Comparison of ENCODE assay signal across 8 mouse cellular contexts in genomic region chr5:96921037-96921436, GRCm38 (mm10).
A peak's percentile ranks its signal among the peaks of the same experiment; 100 is the strongest.
DNase-seq lines count a peak whose midpoint lies in the region; ATAC-seq and TF ChIP-seq lines count a peak whose summit lies in the region.
"Had no signal": no experiment of that assay in that cellular context is flagged by ENCODE, and none has a peak within 500 bp of the region (broad histone marks: within the 10 kb centered on the region; RNA-seq: fewer than 3 reads in every experiment).

No protein-coding gene starts in this region.

- ATAC-seq in lung, embryonic 15.5 days (ENCODE audit: borderline replicate concordance, extremely low read depth, low FRiP score, low TSS enrichment) = peak; percentile 47; the same call in 1 of the 2 replicates
- no peak for ATAC-seq in heart, postnatal 0 days (ENCODE audit: insufficient read depth, low read depth)

- no peak for TF ChIP-seq CTCF in heart, postnatal 0 days (IDR thresholded peaks at IDR 0.05; ENCODE audit: low read depth)

- no peaks in the 10 kb centered on the region for H3K9me3 ChIP-seq in lung, embryonic 15.5 days
- H3K9me3 ChIP-seq in heart, postnatal 0 days (replicated peaks; ENCODE audit: control insufficient read depth, low read length) = no peaks in the 10 kb centered on the region
- no peaks in the 10 kb centered on the region for H3K9me3 ChIP-seq in megakaryocyte, embryonic 14.5 days

- 0 out of 2 replicates have a peak overlapping the region, but pooled peaks have one; percentile 65 for H3K27ac ChIP-seq in lung, embryonic 15.5 days
- peak overlapping the region; percentile 84 for H3K27ac ChIP-seq in brown adipose tissue, adult 24 weeks (replicated peaks; ENCODE audit: low read depth, low read length)
- H3K27ac ChIP-seq in heart, postnatal 0 days (ENCODE audit: low read depth) = no peak overlapping the region

- H3K9ac ChIP-seq in lung, embryonic 15.5 days = no peak overlapping the region
- no peak overlapping the region for H3K9ac ChIP-seq in heart, postnatal 0 days (replicated peaks; ENCODE audit: low read depth, low read length)

- peaks cover 20% of the 10 kb centered on the region for H3K4me1 ChIP-seq in lung, embryonic 15.5 days
- peaks cover 16% of the 10 kb centered on the region; the same call in 1 of the 2 replicates for H3K4me1 ChIP-seq in brown adipose tissue, adult 24 weeks (ENCODE audit: control insufficient read depth, insufficient read depth, insufficient read length, low read length)
- H3K4me1 ChIP-seq in heart, postnatal 0 days (ENCODE audit: control insufficient read depth, insufficient read depth) = peaks cover 17% of the 10 kb centered on the region
- H3K4me1 ChIP-seq in megakaryocyte, embryonic 14.5 days = peaks cover 97% of the 10 kb centered on the region

- 67% methylated on average over 6 of the region's 6 CpGs for WGBS in lung, embryonic 15.5 days
- 50% methylated on average over 6 of the region's 6 CpGs for WGBS in heart, postnatal 0 days

- H3K4me3 ChIP-seq in lung, embryonic 15.5 days = no peak overlapping the region
- H3K4me3 ChIP-seq in brown adipose tissue, adult 24 weeks (ENCODE audit: insufficient read depth, low read depth, low read length) = no peak overlapping the region
- no peak overlapping the region for H3K4me3 ChIP-seq in heart, postnatal 0 days (ENCODE audit: low read depth, low read length)
- H3K4me3 ChIP-seq in megakaryocyte, embryonic 14.5 days (replicated peaks) = peak overlapping the region; percentile 91

- H3K27me3 ChIP-seq in lung, embryonic 15.5 days = no peaks in the 10 kb centered on the region
- no peaks in the 10 kb centered on the region for H3K27me3 ChIP-seq in heart, postnatal 0 days (ENCODE audit: control insufficient read depth, insufficient read depth, low read length)
- H3K27me3 ChIP-seq in megakaryocyte, embryonic 14.5 days (replicated peaks) = no peaks in the 10 kb centered on the region

- no peak for DNase-seq in lung, postnatal 4 days
- peak; percentile 30 for DNase-seq in heart, postnatal 0 days (ENCODE audit: low spot score)
- no peak for DNase-seq in left cerebral cortex, adult 18-20 months (ENCODE audit: low spot score in 2 of 2)
- no peak for DNase-seq in layer of hippocampus, adult 9-10 months (ENCODE audit: low spot score)
- DNase-seq: kidney, adult 9 months had no signal

- H3K4me2 ChIP-seq in lung, embryonic 15.5 days = no peak overlapping the region
- no peak overlapping the region for H3K4me2 ChIP-seq in heart, postnatal 0 days (ENCODE audit: low read depth, low read length)

- TF ChIP-seq EP300 in heart, postnatal 0 days (IDR thresholded peaks at IDR 0.05; ENCODE audit: low read depth) = no peak

- no peaks in the 10 kb centered on the region for H3K36me3 ChIP-seq in lung, embryonic 15.5 days
- H3K36me3 ChIP-seq in heart, postnatal 0 days (replicated peaks; ENCODE audit: control insufficient read depth, insufficient read depth, low read length) = no peaks in the 10 kb centered on the region
- peaks cover 28% of the 10 kb centered on the region for H3K36me3 ChIP-seq in megakaryocyte, embryonic 14.5 days (replicated peaks; ENCODE audit: low read length)
